In genomic region chr9:100696537-100696936, GRCm38 (mm10) we compare ENCODE assay signal across 17 mouse cellular contexts.
DNase-seq lines count a peak whose midpoint lies in the region; ATAC-seq lines count a peak whose summit lies in the region.
"Had no signal": no experiment of that assay in that cellular context is flagged by ENCODE, and none has a peak within 500 bp of the region (broad histone marks: within the 10 kb centered on the region; RNA-seq: fewer than 3 reads in every experiment).

No protein-coding gene starts in this region.

- no peaks in the 10 kb centered on the region for H3K4me1 ChIP-seq in midbrain, embryonic 11.5 days (ENCODE audit: control insufficient read depth, insufficient read depth, low read length)
- H3K4me1 ChIP-seq in midbrain, embryonic 14.5 days (ENCODE audit: control insufficient read depth, insufficient read depth, low read length): no peaks in the 10 kb centered on the region
- no peaks in the 10 kb centered on the region for H3K4me1 ChIP-seq in kidney, embryonic 15.5 days
- H3K4me1 ChIP-seq: forebrain, embryonic 10.5 days had no signal

- H3K9ac ChIP-seq in midbrain, embryonic 11.5 days (ENCODE audit: low read length): no peak overlapping the region
- no peak overlapping the region for H3K9ac ChIP-seq in midbrain, embryonic 14.5 days (replicated peaks; ENCODE audit: low read length)
- H3K9ac ChIP-seq in kidney, embryonic 15.5 days: no peak overlapping the region
- H3K9ac ChIP-seq: hindbrain, embryonic 14.5 days had no signal

- DNase-seq in heart, adult 18-20 months: peak; percentile 15 to 38
- no peak for DNase-seq in heart, postnatal 36 days
- DNase-seq in midbrain, embryonic 11.5 days (ENCODE audit: low spot score, missing footprints): peak; percentile 71
- DNase-seq in midbrain, embryonic 14.5 days: no peak
- peak; percentile 16 for DNase-seq in adrenal gland, postnatal 25 days
- peak; percentile 45 for DNase-seq in telencephalon, adult 2 months (ENCODE audit: low read depth, low spot score)
- DNase-seq in thymus, postnatal 0 days (ENCODE audit: low spot score): no peak
- DNase-seq: cerebellum, adult 11 months; kidney, adult 11 months; kidney, postnatal 25 days; lung, postnatal 10 days; thymus, adult 2 months had no signal

- H3K9me3 ChIP-seq in midbrain, embryonic 11.5 days (ENCODE audit: control insufficient read depth, low read length): no peaks in the 10 kb centered on the region
- H3K9me3 ChIP-seq in midbrain, embryonic 14.5 days (ENCODE audit: control insufficient read depth, low read length): no peaks in the 10 kb centered on the region
- no peaks in the 10 kb centered on the region for H3K9me3 ChIP-seq in kidney, embryonic 15.5 days (replicated peaks)
- H3K9me3 ChIP-seq: forebrain, embryonic 10.5 days had no signal

- ATAC-seq in midbrain, embryonic 11.5 days (ENCODE audit: low FRiP score): no peak
- ATAC-seq in midbrain, embryonic 14.5 days (ENCODE audit: low FRiP score, low TSS enrichment): no peak
- no peak for ATAC-seq in kidney, embryonic 15.5 days (replicated peaks; ENCODE audit: low FRiP score)
- ATAC-seq: Patski had no signal

- intact Hi-C loops in heart, postnatal 36 days (cut with DNase I): no loop called here

- no peak overlapping the region for H3K4me2 ChIP-seq in midbrain, embryonic 11.5 days
- no peak overlapping the region for H3K4me2 ChIP-seq in midbrain, embryonic 14.5 days (ENCODE audit: low read length)
- no peak overlapping the region for H3K4me2 ChIP-seq in kidney, embryonic 15.5 days
- H3K4me2 ChIP-seq: hindbrain, embryonic 14.5 days; liver, embryonic 11.5 days had no signal

- H3K27me3 ChIP-seq in midbrain, embryonic 11.5 days (ENCODE audit: control insufficient read depth, insufficient read depth, low read length): no peaks in the 10 kb centered on the region
- H3K27me3 ChIP-seq in midbrain, embryonic 14.5 days (ENCODE audit: control insufficient read depth, insufficient read depth, low read length): no peaks in the 10 kb centered on the region
- no peaks in the 10 kb centered on the region for H3K27me3 ChIP-seq in kidney, embryonic 15.5 days
- H3K27me3 ChIP-seq: Patski had no signal

- 82% methylated on average over 2 of the region's 2 CpGs for whole genome bisulfite sequencing in midbrain, embryonic 11.5 days
- 90% methylated on average over 2 of the region's 2 CpGs for WGBS in midbrain, embryonic 14.5 days
- 87% methylated on average over 2 of the region's 2 CpGs for WGBS in kidney, embryonic 15.5 days

- no peak overlapping the region for H3K4me3 ChIP-seq in midbrain, embryonic 11.5 days (ENCODE audit: low read depth, low read length)
- no peak overlapping the region for H3K4me3 ChIP-seq in midbrain, embryonic 14.5 days (replicated peaks; ENCODE audit: low read depth, low read length)
- H3K4me3 ChIP-seq in kidney, embryonic 15.5 days (replicated peaks): no peak overlapping the region
- H3K4me3 ChIP-seq: forebrain, embryonic 10.5 days had no signal

- H3K36me3 ChIP-seq in midbrain, embryonic 11.5 days (ENCODE audit: control insufficient read depth, insufficient read depth, low read length): no peaks in the 10 kb centered on the region
- no peaks in the 10 kb centered on the region for H3K36me3 ChIP-seq in midbrain, embryonic 14.5 days (ENCODE audit: control insufficient read depth, insufficient read depth, low read length)
- H3K36me3 ChIP-seq in kidney, embryonic 15.5 days: no peaks in the 10 kb centered on the region
- H3K36me3 ChIP-seq: forebrain, embryonic 10.5 days had no signal

- H3K27ac ChIP-seq in midbrain, embryonic 11.5 days (ENCODE audit: low read depth, low read length): no peak overlapping the region
- H3K27ac ChIP-seq in midbrain, embryonic 14.5 days (replicated peaks; ENCODE audit: low read depth, low read length): no peak overlapping the region
- H3K27ac ChIP-seq in kidney, embryonic 15.5 days: no peak overlapping the region
- H3K27ac ChIP-seq: forebrain, embryonic 10.5 days; hindbrain, embryonic 14.5 days had no signal

Comparison
In these comparisons a context has a peak if more than half of its experiments do, and no peak if none do; other contexts are left out.
1. DNase-seq: peak in heart, adult 18-20 months (2 of 2), midbrain, embryonic 11.5 days (single experiment), adrenal gland, postnatal 25 days (single experiment) and telencephalon, adult 2 months (single experiment); none in heart, postnatal 36 days (0 of 2), midbrain, embryonic 14.5 days (single experiment) and thymus, postnatal 0 days (single experiment).